ENCODE assay signal across 18 mouse cellular contexts in the genomic region with DNA sequence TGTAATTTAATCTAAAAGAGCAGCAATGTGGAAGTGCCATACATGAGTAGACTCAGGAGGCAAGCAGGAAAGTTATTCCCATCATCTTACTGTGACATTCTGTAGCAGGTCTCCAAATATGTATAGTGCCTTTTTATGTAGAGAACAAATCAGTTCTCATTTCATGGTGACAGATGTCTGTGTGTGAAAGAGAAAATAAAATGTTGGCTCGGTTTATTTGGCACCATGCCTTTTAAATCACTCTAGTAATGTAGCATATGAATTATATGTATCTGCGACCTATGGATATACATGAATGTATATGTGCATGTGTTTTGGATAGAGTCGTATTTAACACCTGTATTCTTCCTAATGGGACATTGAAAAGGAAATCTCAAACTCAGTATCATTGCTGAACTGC.
"Had no signal": no experiment of that assay in that cellular context is flagged by ENCODE, and none has a peak within 500 bp of the region (broad histone marks: within the 10 kb centered on the region; RNA-seq: fewer than 3 reads in every experiment).

No protein-coding gene starts in this region.

- H3K27me3 ChIP-seq: lung, embryonic 15.5 days; megakaryocyte, embryonic 14.5 days; midbrain, embryonic 13.5 days; midbrain, embryonic 15.5 days; neural tube, embryonic 12.5 days; stomach, embryonic 15.5 days had no signal

- H3K4me2 ChIP-seq: lung, embryonic 15.5 days; midbrain, embryonic 11.5 days; midbrain, embryonic 13.5 days; midbrain, embryonic 15.5 days; neural tube, embryonic 12.5 days; stomach, embryonic 15.5 days had no signal

- H3K4me3 ChIP-seq: lung, embryonic 15.5 days; megakaryocyte, embryonic 14.5 days; midbrain, embryonic 13.5 days; midbrain, embryonic 15.5 days; neural tube, embryonic 12.5 days; stomach, embryonic 15.5 days had no signal

- DNase-seq: liver, postnatal 0 days; lung, adult 2 months; lung, postnatal 14 days; lung, postnatal 36 days; right cerebral cortex, postnatal 14 days; thymus, adult 2 months; thymus, postnatal 25 days; thymus, postnatal 4 days had no signal

- H3K4me1 ChIP-seq: megakaryocyte, embryonic 14.5 days; stomach, embryonic 15.5 days had no signal

- H3K9ac ChIP-seq: liver, postnatal 0 days; lung, embryonic 15.5 days; midbrain, embryonic 13.5 days; midbrain, embryonic 15.5 days; neural tube, embryonic 12.5 days; stomach, embryonic 15.5 days had no signal

- H3K36me3 ChIP-seq: lung, embryonic 15.5 days; midbrain, embryonic 13.5 days; midbrain, embryonic 15.5 days; neural tube, embryonic 12.5 days; stomach, embryonic 15.5 days had no signal

- ATAC-seq: liver, postnatal 0 days; lung, postnatal 0 days; midbrain, embryonic 13.5 days; midbrain, embryonic 15.5 days had no signal

- H3K9me3 ChIP-seq: lung, embryonic 15.5 days; megakaryocyte, embryonic 14.5 days; midbrain, embryonic 13.5 days; midbrain, embryonic 15.5 days; neural tube, embryonic 12.5 days; stomach, embryonic 15.5 days had no signal

- H3K27ac ChIP-seq: lung, embryonic 15.5 days; macrophage; midbrain, embryonic 13.5 days; midbrain, embryonic 15.5 days; neural tube, embryonic 12.5 days; stomach, embryonic 15.5 days; stomach, postnatal 0 days had no signal
